Mouse (Mus musculus): Measurements from ENCODE around the gene Gabrb1. TPM values are rescaled to one million over a fixed set of nuclear protein-coding genes. Genes with fewer than 3 reads are reported as not detected.

The Gabrb1 gene
- polyA plus RNA-seq, 2 experiments: under 0.01 to 0.03 TPM

- Histone ChIP-seq H3K36me3 (replicated peaks; ENCODE audit: control insufficient read depth, insufficient read depth, low read depth) (peaks cover 26% of the 10 kb centered on the region), H3K4me1 (replicated peaks; ENCODE audit: control insufficient read depth in 2 of 2, insufficient read depth in 2 of 2, low read length in 1 of 2) (peaks cover 0 to 4% of the 10 kb centered on the region in 2 experiments; a peak in 2 of 4 replicates), H3K9ac (replicated peaks) (no peak overlapping the region), H3K9me3 (ENCODE audit: control insufficient read depth, low read length) (no peaks in the 10 kb centered on the region), H3K4me2 (ENCODE audit: low read depth) (no peak overlapping the region), H3K27me3 (ENCODE audit: control insufficient read depth, insufficient read depth, low read length) (no peaks in the 10 kb centered on the region), H3K27ac (no peak overlapping the region), H3K4me3 (ENCODE audit: insufficient read depth in 1 of 2, low read depth in 2 of 2, low read length in 2 of 2) (no peak overlapping the region)
- DNase-seq (ENCODE audit: low read depth in 3 of 3, low spot score in 3 of 3) (no peak), ATAC-seq (ENCODE audit: insufficient read depth) (no peak)
- TF ChIP-seq EP300 (IDR thresholded peaks at IDR 0.05; ENCODE audit: low read depth) (no peak), CTCF (IDR thresholded peaks at IDR 0.05; ENCODE audit: low read depth) (no peak)
- WGBS (ENCODE audit: insufficient replicate concordance): 38% methylated on average over 6 of the region's 6 CpGs
Observed at GRCm38 (mm10) chr5:72159537-72159936, 501.6 kb downstream of the Gabrb1 start.

- Histone ChIP-seq H3K27me3 (ENCODE audit: control insufficient read depth, insufficient read depth, low read length) (no peaks in the 10 kb centered on the region), H3K36me3 (replicated peaks; ENCODE audit: control insufficient read depth, insufficient read depth, low read depth) (peaks cover 29% of the 10 kb centered on the region), H3K4me1 (replicated peaks; ENCODE audit: control insufficient read depth in 2 of 2, insufficient read depth in 2 of 2, low read length in 1 of 2) (peaks cover 0 to 5% of the 10 kb centered on the region in 2 experiments; a peak in 3 of 4 replicates), H3K4me2 (ENCODE audit: low read depth) (no peak overlapping the region), H3K27ac (no peak overlapping the region), H3K4me3 (ENCODE audit: insufficient read depth in 1 of 2, low read depth in 2 of 2, low read length in 2 of 2) (no peak overlapping the region), H3K9me3 (ENCODE audit: control insufficient read depth, low read length) (no peaks in the 10 kb centered on the region), H3K9ac (replicated peaks) (no peak overlapping the region)
- no peak for TF ChIP-seq EP300 (IDR thresholded peaks at IDR 0.05; ENCODE audit: low read depth)
- no peak for TF ChIP-seq CTCF (IDR thresholded peaks at IDR 0.05; ENCODE audit: low read depth)
- no peak for DNase-seq (ENCODE audit: low read depth in 3 of 3, low spot score in 3 of 3)
- WGBS (ENCODE audit: insufficient replicate concordance): 58% methylated on average over 11 of the region's 11 CpGs
- ATAC-seq (ENCODE audit: insufficient read depth): no peak
Observed at GRCm38 (mm10) chr5:72160781-72161485, 503.0 kb downstream of the Gabrb1 start.

- H3K4me3 ChIP-seq (ENCODE audit: insufficient read depth in 1 of 2, low read depth in 2 of 2, low read length in 2 of 2): no peak overlapping the region
- H3K27me3 ChIP-seq (ENCODE audit: control insufficient read depth, insufficient read depth, low read length): no peaks in the 10 kb centered on the region
- H3K4me1 ChIP-seq (replicated peaks; ENCODE audit: control insufficient read depth in 2 of 2, insufficient read depth in 2 of 2, low read length in 1 of 2): peaks cover 12 to 17% of the 10 kb centered on the region in 2 experiments
- WGBS (ENCODE audit: insufficient replicate concordance): 37% methylated on average over 5 of the region's 5 CpGs
- H3K27ac ChIP-seq: no peak overlapping the region
- no peak overlapping the region for H3K9ac ChIP-seq (replicated peaks)
- no peak overlapping the region for H3K4me2 ChIP-seq (ENCODE audit: low read depth)
- no peaks in the 10 kb centered on the region for H3K9me3 ChIP-seq (ENCODE audit: control insufficient read depth, low read length)
- ATAC-seq (ENCODE audit: insufficient read depth) (no peak), DNase-seq (ENCODE audit: low read depth in 3 of 3, low spot score in 3 of 3) (no peak)
- H3K36me3 ChIP-seq (replicated peaks; ENCODE audit: control insufficient read depth, insufficient read depth, low read depth): peaks cover 29% of the 10 kb centered on the region
- no peak for TF ChIP-seq EP300 (IDR thresholded peaks at IDR 0.05; ENCODE audit: low read depth)
- TF ChIP-seq CTCF (IDR thresholded peaks at IDR 0.05; ENCODE audit: low read depth): no peak
Observed at GRCm38 (mm10) chr5:72162855-72163254, 504.9 kb downstream of the Gabrb1 start.

- Histone ChIP-seq H3K27me3 (ENCODE audit: control insufficient read depth, insufficient read depth, low read length) (no peaks in the 10 kb centered on the region), H3K4me2 (ENCODE audit: low read depth) (no peak overlapping the region), H3K4me3 (ENCODE audit: insufficient read depth in 1 of 2, low read depth in 2 of 2, low read length in 2 of 2) (no peak overlapping the region), H3K27ac (no peak overlapping the region), H3K4me1 (replicated peaks; ENCODE audit: control insufficient read depth in 2 of 2, insufficient read depth in 2 of 2, low read length in 1 of 2) (peaks cover 12 to 17% of the 10 kb centered on the region in 2 experiments), H3K9me3 (ENCODE audit: control insufficient read depth, low read length) (no peaks in the 10 kb centered on the region), H3K36me3 (replicated peaks; ENCODE audit: control insufficient read depth, insufficient read depth, low read depth) (peaks cover 26% of the 10 kb centered on the region), H3K9ac (replicated peaks) (no peak overlapping the region)
- no peak for ATAC-seq (ENCODE audit: insufficient read depth)
- DNase-seq (ENCODE audit: low read depth in 3 of 3, low spot score in 3 of 3): no peak
- 60% methylated on average over 7 of the region's 7 CpGs for WGBS (ENCODE audit: insufficient replicate concordance)
- 0 out of 2 replicates have a peak, but pooled peaks have one; percentile 7 for TF ChIP-seq CTCF (IDR thresholded peaks at IDR 0.05; ENCODE audit: low read depth)
- TF ChIP-seq EP300 (IDR thresholded peaks at IDR 0.05; ENCODE audit: low read depth): no peak
Observed at GRCm38 (mm10) chr5:72164386-72164785, 506.5 kb downstream of the Gabrb1 start.

- Histone ChIP-seq H3K36me3 (replicated peaks; ENCODE audit: control insufficient read depth, insufficient read depth, low read depth) (peaks cover 6% of the 10 kb centered on the region; the same call in 1 of the 2 replicates), H3K27me3 (ENCODE audit: control insufficient read depth, insufficient read depth, low read length) (no peaks in the 10 kb centered on the region), H3K27ac (peak within 1 kb of the TSS; percentile 4), H3K4me2 (ENCODE audit: low read depth) (peak within 1 kb of the TSS; percentile 89), H3K4me1 (replicated peaks; ENCODE audit: control insufficient read depth in 2 of 2, insufficient read depth in 2 of 2, low read length in 1 of 2) (peaks cover 12 to 14% of the 10 kb centered on the region in 2 experiments), H3K4me3 (ENCODE audit: insufficient read depth in 1 of 2, low read depth in 2 of 2, low read length in 2 of 2) (peak within 1 kb of the TSS; percentile 88 to 89), H3K9ac (replicated peaks) (peak within 1 kb of the TSS; percentile 92), H3K9me3 (ENCODE audit: control insufficient read depth, low read length) (no peaks in the 10 kb centered on the region)
- ATAC-seq (ENCODE audit: insufficient read depth) (peak; percentile 90), DNase-seq (ENCODE audit: low read depth in 3 of 3, low spot score in 3 of 3) (peak; percentile 87 to 89 (median 88))
- WGBS (ENCODE audit: insufficient replicate concordance): 0% methylated on average over 38 of the region's 38 CpGs
- TF ChIP-seq EP300 (IDR thresholded peaks at IDR 0.05; ENCODE audit: low read depth) (no peak), CTCF (IDR thresholded peaks at IDR 0.05; ENCODE audit: low read depth) (no peak)
Observed at GRCm38 (mm10) chr5:72167594-72168284, 509.8 kb downstream of the Gabrb1 start, which contains the start of gene Commd8. Gene Commd8, minus strand, starts transcription at chr5:72168189.
